Mouse (Mus musculus) ES-E14 (cell line): ENCODE results near the gene Gm7168. TPM values are rescaled to one million over a fixed set of nuclear protein-coding genes. Genes with fewer than 3 reads are reported as not detected.
"Not testable (repeated sequence)": the region's sequence is repeated elsewhere in the genome, so short reads cannot be mapped to it uniquely, and the experiment has no call there.

Experiments used
- DNase-seq: peaks from one replicate; pipeline ENCODE4 v3.0.0-alpha.2; 2013; ENCODE audit warnings: low read depth, low spot score
- H3K27ac ChIP-seq: 2 replicates; pipeline ENCODE4 v1.5.1; 2012; ENCODE audit warnings: low read depth, mild to moderate bottlenecking, low read length, moderate library complexity, mixed read lengths; ENCODE audit not compliant: poor library complexity, insufficient read depth, severe bottlenecking
- H3K36me3 ChIP-seq: 2 replicates; pipeline ENCODE4 v1.6.1; 2012; ENCODE audit warnings: mild to moderate bottlenecking, low read length, moderate library complexity, mixed read lengths; ENCODE audit not compliant: control insufficient read depth, poor library complexity, insufficient read depth, severe bottlenecking
- H3K4me1 ChIP-seq, 2 experiments: fragments of 150-350 bp in 1 of 2; sonication (generic) in 1 of 2; 2 replicates each; pipeline ENCODE4 v1.6.1; 2012; ENCODE audit warnings: low read length in 2 of 2, mild to moderate bottlenecking in 1 of 2, mixed read lengths in 1 of 2; ENCODE audit not compliant: control insufficient read depth in 2 of 2, insufficient read depth in 2 of 2, poor library complexity in 1 of 2
- H3K4me3 ChIP-seq, 2 experiments: fragments of 150-350 bp in 1 of 2; sonication (generic) in 1 of 2; 2 replicates each; pipeline ENCODE4 v1.5.1; 2012; ENCODE audit warnings: low read length in 2 of 2, low read depth in 1 of 2, mild to moderate bottlenecking in 1 of 2, mixed read lengths in 1 of 2; ENCODE audit not compliant: insufficient read depth in 1 of 2, poor library complexity in 1 of 2, severe bottlenecking in 1 of 2
- H3K9ac ChIP-seq: 2 replicates; pipeline ENCODE4 v1.6.1; 2012; ENCODE audit warnings: low read depth, mild to moderate bottlenecking, low read length, mixed read lengths; ENCODE audit not compliant: poor library complexity, insufficient read depth, severe bottlenecking
- H3K9me3 ChIP-seq: fragments of 150-350 bp; sonication (generic); 2 replicates; pipeline ENCODE4 v1.6.1; 2012; ENCODE audit warnings: low read depth, mild to moderate bottlenecking, low read length; ENCODE audit not compliant: control insufficient read depth, insufficient read depth
- CHD2 ChIP-seq: IDR thresholded peaks from 2 replicates; pipeline ENCODE4 v1.6.1; 2014; ENCODE audit warnings: mild to moderate bottlenecking, low read depth, low read length, inconsistent platforms
- HCFC1 ChIP-seq: IDR thresholded peaks from 2 replicates; pipeline ENCODE4 v1.6.1; 2012; ENCODE audit warnings: low read length, inconsistent platforms, borderline replicate concordance; ENCODE audit not compliant: insufficient read depth
- MAFK ChIP-seq: IDR thresholded peaks from 2 replicates; pipeline ENCODE4 v1.6.1; 2014; ENCODE audit warnings: mild to moderate bottlenecking, low read depth, low read length, inconsistent platforms; ENCODE audit not compliant: insufficient read depth
- ZC3H11A ChIP-seq: IDR thresholded peaks from 2 replicates; pipeline ENCODE4 v1.6.1; 2012; ENCODE audit warnings: low read depth, mild to moderate bottlenecking, inconsistent platforms, low read length, borderline replicate concordance
- ZNF384 ChIP-seq: IDR thresholded peaks from 2 replicates; pipeline ENCODE4 v1.6.1; 2012; ENCODE audit warnings: low read depth, low read length, inconsistent platforms
- in situ Hi-C, 2 experiments: fragments of 600-800 bp; cut with MboI; formaldehyde crosslinking; loops; one replicate each; pipeline ENCODE4 v1.15.1; 2025; ENCODE audit warnings: low sequenced_read_pairs in 2 of 2, inconsistent platforms in 1 of 2; ENCODE audit not compliant: unreplicated experiment in 2 of 2
- total RNA-seq: library from RNA; depleted of rRNA; stranded (reverse); fragments of 300-350 nt; gene quantifications from 2 replicates; pipeline ENCODE4 v1.2.3, GENCODE M21; 2012; rRNA removed

Gm7168 gene
- 0.13 TPM in 1 of 2 replicates, not detected in the other for total RNA-seq

DNA sequence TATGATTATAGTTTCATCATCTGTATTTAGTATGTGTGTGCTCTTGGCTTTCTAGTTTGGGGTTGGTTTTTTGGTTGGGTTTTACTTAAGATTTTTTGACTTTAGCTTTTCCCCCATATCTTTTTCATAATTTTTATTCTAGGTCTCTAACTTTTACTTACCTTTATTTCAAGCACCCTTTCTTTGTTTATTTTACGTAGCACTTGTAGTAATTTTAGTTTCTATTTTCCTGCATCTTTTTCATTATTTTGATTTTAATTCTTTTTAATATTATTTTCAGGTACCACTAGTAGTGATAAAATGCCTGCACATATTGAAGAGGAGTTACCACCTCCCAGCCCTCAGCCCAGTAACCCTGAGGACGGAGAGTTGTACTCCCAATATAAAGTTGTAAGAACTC lies at the start of gene Gm7168:
TSS of gene Gm7168 (plus strand) at position 301 of the 400 bp plus-strand sequence.
- H3K9ac ChIP-seq, H3K9me3 ChIP-seq, H3K36me3 ChIP-seq, H3K4me1 ChIP-seq, H3K4me3 ChIP-seq, in situ Hi-C loops, DNase-seq, H3K27ac ChIP-seq: not testable (repeated sequence)

DNA sequence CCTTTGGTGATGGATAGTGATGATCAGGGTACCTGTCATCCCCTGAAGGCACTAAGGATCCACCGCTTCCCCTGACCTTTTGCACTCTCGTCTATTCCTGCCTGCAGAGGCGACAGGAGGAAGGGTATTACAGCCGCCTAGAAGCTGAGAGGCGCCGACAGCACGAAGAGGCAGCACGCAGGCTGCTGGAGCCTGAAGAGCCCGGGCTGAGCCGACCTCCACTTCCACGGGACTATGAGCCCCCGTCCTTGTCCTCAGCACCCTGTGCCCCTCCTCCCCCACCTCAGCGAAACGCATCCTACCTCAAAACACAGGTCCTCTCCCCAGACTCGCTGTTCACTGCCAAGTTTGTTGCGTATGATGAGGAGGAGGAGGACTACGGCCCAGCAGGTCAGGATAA lies 49.3 kb upstream of the Gm7168 start:
- Histone ChIP-seq H3K36me3 (peaks cover 13% of the 10 kb centered on the region), H3K4me1 (no peaks in the 10 kb centered on the region), H3K9ac (no peak overlapping the region), H3K9me3 (no peaks in the 10 kb centered on the region), H3K4me3 (no peak overlapping the region), H3K27ac (no peak overlapping the region; the same call in 1 of the 2 replicates)
- no peak for DNase-seq
- in situ Hi-C loops = no loop called here
- TF ChIP-seq MAFK = no peak
- no peak for TF ChIP-seq CHD2

- peaks cover 14% of the 10 kb centered on the region for H3K36me3 ChIP-seq
- in situ Hi-C loops = no loop called here
- H3K9ac ChIP-seq = no peak overlapping the region
- H3K27ac ChIP-seq = no peak overlapping the region; the same call in 1 of the 2 replicates
- no peaks in the 10 kb centered on the region for H3K4me1 ChIP-seq
- DNase-seq = no peak
- TF ChIP-seq ZNF384 (no peak), ZC3H11A (no peak), HCFC1 (no peak), MAFK (no peak), CHD2 (no peak)
- no peaks in the 10 kb centered on the region for H3K9me3 ChIP-seq
- no peak overlapping the region for H3K4me3 ChIP-seq
These were observed 48.9 kb upstream of the Gm7168 start for GRCm38 (mm10) chr17:13899241-13899640.

GRCm38 (mm10) chr17:13903793-13904192 lies 44.4 kb upstream of the Gm7168 start:
- no peak overlapping the region for H3K27ac ChIP-seq
- H3K4me1 ChIP-seq = no peaks in the 10 kb centered on the region
- TF ChIP-seq ZC3H11A (no peak), MAFK (no peak), CHD2 (no peak), ZNF384 (no peak), HCFC1 (no peak)
- peaks cover 18% of the 10 kb centered on the region for H3K36me3 ChIP-seq
- H3K4me3 ChIP-seq = no peak overlapping the region
- DNase-seq = no peak
- no peak overlapping the region for H3K9ac ChIP-seq
- H3K9me3 ChIP-seq = no peaks in the 10 kb centered on the region
- in situ Hi-C loops = no loop called here

GRCm38 (mm10) chr17:13907082-13907481 lies 41.1 kb upstream of the Gm7168 start:
- DNase-seq = no peak
- no peaks in the 10 kb centered on the region for H3K9me3 ChIP-seq
- no peak overlapping the region for H3K4me3 ChIP-seq
- no peak overlapping the region for H3K27ac ChIP-seq
- TF ChIP-seq MAFK = no peak
- TF ChIP-seq ZC3H11A = no peak
- TF ChIP-seq ZNF384 = no peak
- TF ChIP-seq CHD2 = no peak
- H3K36me3 ChIP-seq = peaks cover 10% of the 10 kb centered on the region
- in situ Hi-C loops = no loop called here
- H3K4me1 ChIP-seq = no peaks in the 10 kb centered on the region
- no peak overlapping the region for H3K9ac ChIP-seq
